Mouse (Mus musculus): ENCODE data around the gene Gm20509.

GRCm38 (mm10) chr9:73125043-73125570 lies 22.8 kb downstream of the Gm20509 start:
- TF ChIP-seq POLR2A (IDR thresholded peaks at IDR 0.05; ENCODE audit: borderline replicate concordance, control insufficient read depth, low read depth, low read length) = no peak
- no peak for TF ChIP-seq CTCF (IDR thresholded peaks at IDR 0.05; ENCODE audit: control insufficient read depth, insufficient read depth, low read length)

Data from bone marrow, adult 2 months (tissue).